Mouse (Mus musculus): ENCODE measurements around the gene Timd4.

DNA sequence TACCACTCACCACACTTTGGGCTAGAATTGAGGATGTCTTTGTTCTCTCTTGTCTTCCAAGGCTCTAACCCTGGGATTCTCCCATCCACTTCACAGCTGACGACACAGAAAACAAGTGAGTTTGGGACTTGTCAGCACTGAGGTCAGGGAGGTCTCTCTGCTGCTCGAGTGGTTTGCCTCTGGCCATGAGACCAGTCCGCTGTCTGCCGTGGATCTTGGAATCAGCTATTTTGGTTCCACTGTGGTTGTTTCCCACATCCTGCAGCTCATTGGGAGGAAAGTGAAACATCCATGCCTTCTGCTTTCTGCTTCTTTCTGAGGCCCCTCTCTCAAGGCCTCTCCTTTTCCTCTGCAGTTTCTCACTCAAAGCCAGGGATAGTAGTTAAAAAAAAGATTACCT lies 9.3 kb downstream of the Timd4 start:
- TF ChIP-seq CHD2 (IDR thresholded peaks at IDR 0.05; ENCODE audit: low read depth, low read length), result no peak
- TF ChIP-seq ZNF384 (IDR thresholded peaks at IDR 0.05; ENCODE audit: low read depth, low read length), result no peak
- TF ChIP-seq HCFC1 (IDR thresholded peaks at IDR 0.05; ENCODE audit: borderline replicate concordance, insufficient read depth, low read length), result no peak
- TF ChIP-seq ZC3H11A (IDR thresholded peaks at IDR 0.05; ENCODE audit: borderline replicate concordance, low read depth, low read length), result no peak
- TF ChIP-seq MAFK (IDR thresholded peaks at IDR 0.05; ENCODE audit: insufficient read depth, low read depth, low read length), result no peak
